Mouse (Mus musculus) kidney, adult 2 months (tissue): ENCODE measurements around the gene Rapgef2.

ENCODE experiments used
- CTCF ChIP-seq: fragments of 200-500 bp; conservative IDR thresholded peaks from 2 replicates; pipeline ENCODE4 v1.5.1; 2011; ENCODE audit warnings: low read depth, mild to moderate bottlenecking, control low read depth, low read length, moderate library complexity, mixed read lengths; ENCODE audit not compliant: insufficient read depth, insufficient read length
- POLR2A ChIP-seq: fragments of 200-500 bp; IDR thresholded peaks from one replicate; pipeline ENCODE4 v1.6.1; 2011; ENCODE audit warnings: low read depth, low read length, control low read depth

GRCm38 (mm10) chr3:79106360-79106759 is 180.0 kb downstream of the Rapgef2 start:
- TF ChIP-seq CTCF (no peak), POLR2A (no peak)
